Mouse (Mus musculus) thymus, postnatal 0 days (tissue): ENCODE results near the gene Phgdh. TPM values are rescaled to one million over a fixed set of nuclear protein-coding genes. Genes with fewer than 3 reads are reported as not detected.
A peak's percentile ranks its signal among the peaks of the same experiment; 100 is the strongest.

Source experiments
- DNase-seq: peaks from one replicate; pipeline ENCODE4 v3.0.0-alpha.2; 2015; ENCODE audit warnings: low spot score
- polyA plus RNA-seq: library from polyadenylated mRNA; unstranded; fragments of >200 nt; fragmentation: Nextera tagmentation; extraction: Ambion mirVana; gene quantifications from 2 replicates; pipeline ENCODE4 v1.2.1, GENCODE M21; 2015

Gene Phgdh
- polyA plus RNA-seq, 1 experiment from 2014 or later = 328 TPM

- no peak for DNase-seq
Observed at GRCm38 (mm10) chr3:98299391-98300100, 40.2 kb downstream of the Phgdh start.

- DNase-seq = no peak
Observed at GRCm38 (mm10) chr3:98295965-98296364, 43.8 kb downstream of the Phgdh start.

- no peak for DNase-seq
Observed at GRCm38 (mm10) chr3:98291044-98291443, 48.7 kb downstream of the Phgdh start.

DNA sequence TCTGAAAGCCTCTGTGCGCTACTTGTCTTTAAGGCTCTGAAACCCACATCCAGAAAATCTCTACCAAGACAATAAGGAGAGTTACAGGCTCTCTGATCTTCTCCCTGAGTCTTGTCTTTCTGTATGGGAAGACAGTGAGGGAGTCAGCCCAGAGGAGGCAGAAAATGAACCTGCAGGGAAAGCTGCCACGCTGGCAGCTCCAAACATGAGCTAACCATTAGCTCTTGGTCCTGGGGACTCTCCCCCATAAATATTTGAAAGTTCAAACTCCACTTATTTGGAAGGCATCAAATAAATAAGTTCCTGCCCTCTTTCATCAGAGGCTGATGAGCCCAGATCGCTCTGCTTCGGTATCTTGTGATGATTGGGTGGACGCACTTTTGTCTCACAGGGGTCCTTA, 56.6 kb downstream of the Phgdh start:
- DNase-seq = no peak

GRCm38 (mm10) chr3:98282422-98282821, 57.4 kb downstream of the Phgdh start:
- DNase-seq = no peak

DNA sequence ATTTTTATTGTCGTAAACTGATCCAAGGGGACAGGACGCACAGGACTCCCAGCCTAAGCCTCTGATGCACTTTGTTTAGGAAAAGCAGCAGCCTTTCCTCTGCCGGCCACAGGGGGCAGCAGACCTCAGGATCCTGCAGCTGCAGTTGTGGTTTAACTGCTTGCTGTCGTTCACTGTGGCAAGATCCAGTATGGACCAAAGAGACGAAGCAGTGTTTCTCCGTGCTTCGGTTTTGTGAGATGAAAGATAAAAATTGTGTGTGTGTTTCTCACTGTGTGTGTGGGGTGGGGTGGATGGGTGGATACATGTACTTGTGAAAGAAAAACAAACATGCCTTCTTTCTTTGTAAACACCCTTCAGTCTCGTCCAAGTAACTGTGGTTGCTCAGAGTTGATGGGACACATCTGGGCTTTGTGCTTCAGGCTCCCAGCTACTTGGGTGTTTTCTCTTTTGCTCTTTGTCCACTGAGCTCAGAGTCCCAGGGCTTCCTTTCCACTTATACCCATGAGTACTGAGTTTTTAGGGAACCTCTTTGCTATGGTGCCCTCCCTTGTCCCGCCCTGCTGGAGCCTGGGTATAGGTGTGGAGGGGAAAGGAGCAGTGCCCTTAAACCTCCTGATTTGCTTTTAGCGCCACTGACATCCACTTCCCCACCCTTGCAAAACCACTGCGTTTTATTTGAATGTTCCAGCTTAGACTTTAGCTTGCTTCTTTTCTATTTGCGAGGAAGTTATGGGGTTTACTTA, 58.7 kb downstream of the Phgdh start:
- peak; percentile 87 for DNase-seq

GRCm38 (mm10) chr3:98280204-98280932, 59.4 kb downstream of the Phgdh start, which contains the start of gene Hmgcs2:
TSS of gene Hmgcs2 (plus strand) at chr3:98280435.
- DNase-seq = peak; percentile 44

DNA sequence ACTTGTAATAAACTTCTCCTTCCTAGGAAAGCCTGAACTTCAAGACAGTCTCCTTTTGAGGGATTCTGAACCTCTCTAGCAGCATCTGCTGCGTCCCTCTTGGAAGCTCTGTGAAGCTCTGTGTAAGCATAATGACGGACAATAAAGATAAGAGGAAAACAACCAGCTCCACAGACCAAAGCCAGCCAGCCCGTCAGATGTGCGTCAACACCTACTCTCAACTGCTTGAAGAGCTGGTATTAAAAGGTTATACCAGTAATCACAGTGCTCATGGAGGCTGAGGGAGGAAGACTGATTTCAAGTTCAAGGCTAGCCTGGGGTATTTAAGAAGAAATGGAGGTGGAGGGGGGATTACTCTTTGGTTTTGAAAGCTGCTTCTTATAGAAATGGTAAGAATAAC, 60.1 kb downstream of the Phgdh start:
- peak; percentile 37 for DNase-seq

- DNase-seq = no peak
Observed at GRCm38 (mm10) chr3:98273623-98274398, 66.0 kb downstream of the Phgdh start.

GRCm38 (mm10) chr3:98267249-98267651, 72.5 kb downstream of the Phgdh start:
- DNase-seq = peak; percentile 20

Other genes starting within 250 kb of the Phgdh start
- gene Adam30, start 179.4 kb downstream of the Phgdh start, polyA plus RNA-seq = not detected in 2 replicates
- 0.58 and 0.59 TPM in 2 replicates for gene Reg4, start 117.8 kb downstream of the Phgdh start, polyA plus RNA-seq
- gene Hmgcs2, start 59.6 kb downstream of the Phgdh start, polyA plus RNA-seq = 19.9 and 26.7 TPM in 2 replicates
- gene Zfp697, start 42.5 kb upstream of the Phgdh start, polyA plus RNA-seq = 1.3 and 1.4 TPM in 2 replicates
- gene Gm4450, start 117.1 kb upstream of the Phgdh start, polyA plus RNA-seq = not detected in 2 replicates
- not detected in 2 replicates for gene Hsd3b4, start 170.5 kb upstream of the Phgdh start, polyA plus RNA-seq
- not detected in 2 replicates for gene Gm10681, start 248.8 kb upstream of the Phgdh start, polyA plus RNA-seq